Mouse (Mus musculus) liver, embryonic 16.5 days (tissue): ENCODE data around the gene Zfp955b. TPM values are rescaled to one million over a fixed set of nuclear protein-coding genes. Genes with fewer than 3 reads are reported as not detected.
"Not testable (repeated sequence)": the region's sequence is repeated elsewhere in the genome, so short reads cannot be mapped to it uniquely, and the experiment has no call there.

ENCODE experiments used
- ATAC-seq: fragments of 200-750 bp; cut with Nextera tagmentation; 2 replicates; pipeline ENCODE4 v1.8.0; 2017; ENCODE audit warnings: low read depth, mild to moderate bottlenecking, moderate number of reproducible peaks, moderate library complexity
- H3K27ac ChIP-seq: fragments of 300-500 bp; sonication (generic); 2 replicates; pipeline ENCODE4 v1.5.1; 2014; ENCODE audit warnings: mild to moderate bottlenecking, low read length
- H3K27me3 ChIP-seq: fragments of 300-500 bp; sonication (generic); 2 replicates; pipeline ENCODE4 v1.6.1; 2014; ENCODE audit warnings: low read depth, low read length, mixed read lengths; ENCODE audit not compliant: control insufficient read depth, insufficient read depth
- H3K36me3 ChIP-seq: fragments of 300-500 bp; sonication (generic); 2 replicates; pipeline ENCODE4 v1.6.1; 2014; ENCODE audit warnings: mild to moderate bottlenecking; ENCODE audit not compliant: control insufficient read depth, insufficient read depth
- H3K4me1 ChIP-seq: fragments of 300-500 bp; sonication (generic); 2 replicates; pipeline ENCODE4 v1.6.1; 2014; ENCODE audit warnings: low read depth, low read length, mixed read lengths; ENCODE audit not compliant: control insufficient read depth
- H3K4me2 ChIP-seq: fragments of 300-500 bp; sonication (generic); 2 replicates; pipeline ENCODE4 v1.6.1; 2014; ENCODE audit warnings: low read depth, low read length, mixed read lengths
- H3K4me3 ChIP-seq: fragments of 300-500 bp; sonication (generic); 2 replicates; pipeline ENCODE4 v1.5.1; 2014; ENCODE audit warnings: low read depth, mild to moderate bottlenecking, low read length
- H3K9ac ChIP-seq: fragments of 300-500 bp; sonication (generic); 2 replicates; pipeline ENCODE4 v1.6.1; 2014; ENCODE audit warnings: low read depth, low read length
- H3K9me3 ChIP-seq: fragments of 300-500 bp; sonication (generic); replicated peaks from 2 replicates; pipeline ENCODE4 v1.6.1; 2016; ENCODE audit warnings: low read length; ENCODE audit not compliant: control insufficient read depth
- WGBS: fragments of 180-500 bp; shearing (Covaris S2); extraction: QIAGEN DNeasy Blood & Tissue Kit; methylation state at CpG from one replicate; pipeline ENCODE4 v1.1.7; 2014; ENCODE audit not compliant: insufficient replicate concordance; 5-methylcytosine and 5-hydroxymethylcytosine counted together
- polyA plus RNA-seq: library from polyadenylated mRNA; unstranded; fragments of >200 nt; fragmentation: Nextera tagmentation; extraction: Ambion mirVana; gene quantifications from 2 replicates; pipeline ENCODE4 v1.2.1, GENCODE M21; 2015

The Zfp955b gene
- polyA plus RNA-seq = 2.6 and 3.3 TPM in 2 replicates

DNA sequence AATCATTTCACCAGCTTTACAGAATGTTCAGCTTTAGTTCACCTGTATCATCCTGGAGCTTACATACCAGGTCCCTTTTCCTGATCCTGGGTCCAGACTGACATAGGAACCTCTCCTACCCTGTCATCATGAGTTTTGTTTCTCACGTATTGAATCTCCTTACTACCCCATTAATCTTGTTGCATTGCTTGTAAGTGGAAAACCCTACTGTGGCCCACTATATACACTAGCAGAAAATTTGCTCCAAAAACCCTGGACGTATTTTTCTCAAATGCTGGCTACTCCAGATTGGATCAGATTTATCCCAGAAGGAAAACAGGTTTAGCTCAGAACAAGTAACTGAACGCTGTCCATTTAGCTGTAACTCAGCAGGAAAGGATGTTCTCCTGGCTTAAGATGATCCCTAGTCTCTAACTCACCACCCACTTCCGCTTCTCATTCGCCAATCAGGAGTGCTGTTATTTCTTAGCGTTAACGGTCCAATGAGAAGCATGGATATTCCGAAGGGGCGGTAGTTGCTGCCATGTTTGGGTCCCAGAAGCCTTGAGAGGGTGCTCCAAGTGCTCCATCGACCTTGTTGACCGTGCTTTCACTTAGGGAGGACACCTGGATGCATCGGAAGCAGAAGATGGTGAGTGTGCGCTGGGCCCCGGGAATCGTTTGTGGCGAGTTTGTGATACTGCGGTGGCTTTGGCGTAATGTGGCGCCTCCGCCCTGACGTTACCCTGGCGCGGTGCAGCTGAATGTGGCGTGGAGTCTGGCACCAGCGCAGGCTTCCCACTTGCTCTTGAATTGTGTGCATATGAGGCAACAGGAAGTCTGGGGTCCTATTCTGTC, at the start of gene Zfp955b:
TSS of gene Zfp955b (plus strand) at position 506 of the 837 bp plus-strand sequence.
- H3K4me1 ChIP-seq, H3K9ac ChIP-seq, H3K36me3 ChIP-seq, H3K4me3 ChIP-seq, H3K27me3 ChIP-seq, H3K9me3 ChIP-seq, H3K27ac ChIP-seq, H3K4me2 ChIP-seq: not testable (repeated sequence)
- peak; percentile 98 for ATAC-seq
- WGBS = no CpG with 5 or more reads among the region's 25 CpGs

DNA sequence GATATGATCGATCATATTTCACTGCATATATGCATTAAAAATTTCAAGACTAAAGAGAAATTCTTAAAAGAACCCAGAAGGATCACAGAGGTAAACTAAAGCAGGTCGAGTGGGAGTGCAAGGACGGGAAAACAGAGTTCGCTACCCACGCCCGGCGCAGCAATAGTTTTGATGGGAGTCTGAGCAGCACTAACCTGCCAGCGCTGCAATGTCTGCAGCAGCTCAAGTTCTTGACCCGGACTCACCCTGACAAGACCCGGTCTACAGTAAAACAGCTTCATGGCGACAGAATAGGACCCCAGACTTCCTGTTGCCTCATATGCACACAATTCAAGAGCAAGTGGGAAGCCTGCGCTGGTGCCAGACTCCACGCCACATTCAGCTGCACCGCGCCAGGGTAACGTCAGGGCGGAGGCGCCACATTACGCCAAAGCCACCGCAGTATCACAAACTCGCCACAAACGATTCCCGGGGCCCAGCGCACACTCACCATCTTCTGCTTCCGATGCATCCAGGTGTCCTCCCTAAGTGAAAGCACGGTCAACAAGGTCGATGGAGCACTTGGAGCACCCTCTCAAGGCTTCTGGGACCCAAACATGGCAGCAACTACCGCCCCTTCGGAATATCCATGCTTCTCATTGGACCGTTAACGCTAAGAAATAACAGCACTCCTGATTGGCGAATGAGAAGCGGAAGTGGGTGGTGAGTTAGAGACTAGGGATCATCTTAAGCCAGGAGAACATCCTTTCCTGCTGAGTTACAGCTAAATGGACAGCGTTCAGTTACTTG, 34.6 kb upstream of the Zfp955b start, which contains the start of gene Zfp955a:
TSS of gene Zfp955a (minus strand) at position 616 of the 789 bp plus-strand sequence.
- H3K36me3 ChIP-seq, H3K4me2 ChIP-seq: not testable (repeated sequence)
- WGBS = 18% methylated on average over 1 of the region's 34 CpGs

DNA sequence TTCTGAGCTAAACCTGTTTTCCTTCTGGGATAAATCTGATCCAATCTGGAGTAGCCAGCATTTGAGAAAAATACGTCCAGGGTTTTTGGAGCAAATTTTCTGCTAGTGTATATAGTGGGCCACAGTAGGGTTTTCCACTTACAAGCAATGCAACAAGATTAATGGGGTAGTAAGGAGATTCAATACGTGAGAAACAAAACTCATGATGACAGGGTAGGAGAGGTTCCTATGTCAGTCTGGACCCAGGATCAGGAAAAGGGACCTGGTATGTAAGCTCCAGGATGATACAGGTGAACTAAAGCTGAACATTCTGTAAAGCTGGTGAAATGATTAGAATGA, 34.1 kb upstream of the Zfp955b start:
- not testable (repeated sequence) for H3K4me1 ChIP-seq, H3K4me2 ChIP-seq, H3K4me3 ChIP-seq, H3K36me3 ChIP-seq, H3K27ac ChIP-seq, ATAC-seq, H3K27me3 ChIP-seq, H3K9me3 ChIP-seq, H3K9ac ChIP-seq
- no CpG with 5 or more reads among the region's 2 CpGs for WGBS

More for the DNA sequence above, 34.6 kb upstream of the Zfp955b start, which contains the start of gene Zfp955a:
- peak; percentile 96 for ATAC-seq
- H3K27me3 ChIP-seq, H3K9me3 ChIP-seq, H3K4me3 ChIP-seq, H3K9ac ChIP-seq, H3K27ac ChIP-seq, H3K4me1 ChIP-seq: not testable (repeated sequence)

DNA sequence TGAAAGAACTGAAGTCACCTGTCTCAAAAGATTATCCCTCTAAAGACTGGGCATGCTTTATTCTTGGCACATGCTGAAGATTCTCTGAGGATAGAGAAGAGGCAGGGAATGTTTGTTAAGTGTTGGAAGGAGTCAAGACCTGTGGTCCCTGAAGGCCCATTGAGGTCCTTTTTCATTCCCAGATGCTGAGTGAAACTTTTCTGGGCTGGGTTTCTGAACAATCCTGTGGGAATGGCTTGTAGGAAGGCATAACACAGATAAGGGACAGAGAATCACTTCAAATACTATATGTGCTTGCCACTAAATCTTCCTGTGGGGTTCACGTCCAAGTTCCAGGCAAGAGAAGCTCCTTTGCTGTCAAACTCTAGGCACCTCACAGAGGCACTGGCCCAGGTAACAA, 25.0 kb upstream of the Zfp955b start, which contains the start of gene Olfr63:
TSS of gene Olfr63 (plus strand) at position 301 of the 400 bp plus-strand sequence.
- Histone ChIP-seq H3K4me2 (no peak within 1 kb of the TSS), H3K4me3 (no peak within 1 kb of the TSS), H3K9ac (no peak within 1 kb of the TSS), H3K4me1 (no peaks in the 10 kb centered on the region), H3K27ac (no peak within 1 kb of the TSS), H3K27me3 (no peaks in the 10 kb centered on the region), H3K9me3 (no peaks in the 10 kb centered on the region), H3K36me3 (no peaks in the 10 kb centered on the region)
- WGBS = 54% methylated on average over 1 of the region's 1 CpGs
- no peak for ATAC-seq

DNA sequence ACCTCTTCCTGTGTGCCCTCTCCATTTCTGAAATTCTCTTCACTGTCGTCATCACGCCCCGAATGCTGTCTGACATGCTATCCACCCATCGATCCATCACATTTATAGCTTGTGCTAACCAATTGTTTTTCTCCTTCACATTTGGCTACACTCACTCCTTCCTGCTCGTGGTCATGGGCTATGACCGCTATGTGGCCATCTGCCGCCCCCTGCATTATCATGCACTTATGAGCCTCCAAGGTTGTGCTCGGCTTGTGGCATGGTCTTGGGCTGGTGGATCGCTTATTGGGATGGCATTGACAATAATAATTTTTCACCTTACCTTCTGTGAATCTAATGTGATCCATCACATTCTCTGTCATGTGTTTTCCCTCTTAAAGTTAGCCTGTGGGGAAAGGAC, 20.4 kb upstream of the Zfp955b start:
- ATAC-seq = no peak
- 75% methylated on average over 9 of the region's 9 CpGs for WGBS
- no peak overlapping the region for H3K27ac ChIP-seq
- H3K27me3 ChIP-seq = no peaks in the 10 kb centered on the region
- H3K9ac ChIP-seq = no peak overlapping the region
- H3K4me2 ChIP-seq = no peak overlapping the region
- no peaks in the 10 kb centered on the region for H3K4me1 ChIP-seq
- H3K9me3 ChIP-seq = no peaks in the 10 kb centered on the region
- no peak overlapping the region for H3K4me3 ChIP-seq
- no peaks in the 10 kb centered on the region for H3K36me3 ChIP-seq

DNA sequence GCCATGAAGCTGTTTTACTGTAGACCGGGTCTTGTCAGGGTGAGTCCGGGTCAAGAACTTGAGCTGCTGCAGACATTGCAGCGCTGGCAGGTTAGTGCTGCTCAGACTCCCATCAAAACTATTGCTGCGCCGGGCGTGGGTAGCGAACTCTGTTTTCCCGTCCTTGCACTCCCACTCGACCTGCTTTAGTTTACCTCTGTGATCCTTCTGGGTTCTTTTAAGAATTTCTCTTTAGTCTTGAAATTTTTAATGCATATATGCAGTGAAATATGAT, 469 bp downstream of the Zfp955b start:
- not testable (repeated sequence) for H3K36me3 ChIP-seq, H3K27me3 ChIP-seq, H3K4me2 ChIP-seq, H3K9ac ChIP-seq, H3K27ac ChIP-seq, H3K9me3 ChIP-seq, H3K4me1 ChIP-seq, H3K4me3 ChIP-seq
- ATAC-seq = peak; percentile 49
- no CpG with 5 or more reads among the region's 9 CpGs for WGBS

DNA sequence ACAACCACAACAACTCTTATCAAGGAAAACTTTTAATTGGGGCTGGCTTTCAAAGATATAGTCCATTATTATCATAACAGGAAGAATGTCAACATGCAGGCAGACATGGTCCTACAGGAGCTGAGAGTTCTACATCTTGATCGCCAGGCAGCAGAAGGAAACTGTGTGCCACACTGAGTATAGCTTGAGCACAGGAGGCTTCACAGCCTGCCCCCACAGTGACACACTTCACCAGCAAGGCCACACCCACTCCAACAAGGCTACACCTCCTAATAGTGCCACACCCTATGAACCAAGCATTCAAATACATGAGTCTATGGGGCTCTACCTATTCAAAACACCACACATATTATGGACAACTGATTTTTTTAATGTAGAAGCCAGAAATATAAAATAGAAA, 63.6 kb downstream of the Zfp955b start:
- ATAC-seq = 0 out of 2 replicates have a peak, but pooled peaks have one; percentile 39
- H3K36me3 ChIP-seq = no peaks in the 10 kb centered on the region
- H3K4me2 ChIP-seq = no peak overlapping the region
- WGBS = 59% methylated on average over 1 of the region's 1 CpGs
- no peak overlapping the region for H3K4me3 ChIP-seq
- no peak overlapping the region for H3K27ac ChIP-seq
- peaks cover 4% of the 10 kb centered on the region for H3K4me1 ChIP-seq
- H3K27me3 ChIP-seq = no peaks in the 10 kb centered on the region
- no peaks in the 10 kb centered on the region for H3K9me3 ChIP-seq
- H3K9ac ChIP-seq = no peak overlapping the region
